Mouse (Mus musculus): ENCODE results near the gene Plod3.

DNA sequence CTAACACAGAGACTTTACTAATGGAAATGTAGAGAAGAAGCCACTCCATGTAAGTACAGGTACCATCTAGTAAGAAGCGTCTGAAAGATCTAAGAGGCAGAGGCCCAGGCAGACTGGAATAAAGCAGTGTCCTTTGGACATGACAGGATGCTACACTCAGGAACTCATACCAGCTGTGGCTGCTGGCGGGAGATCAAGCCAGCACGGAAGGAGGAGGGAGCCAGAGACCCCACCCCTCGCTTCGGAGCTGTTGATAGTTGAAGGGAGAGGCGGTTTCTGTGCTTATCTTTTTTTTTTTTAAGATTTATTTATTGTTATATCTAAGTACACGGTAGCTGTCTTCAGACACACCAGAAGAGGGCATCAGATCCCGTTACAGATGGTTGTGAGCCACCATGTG lies 20.5 kb downstream of the Plod3 start:
- TF ChIP-seq CTCF (IDR thresholded peaks at IDR 0.05; ENCODE audit: control insufficient read depth, insufficient read depth, insufficient replicate concordance, low read depth, low read length) (no peak), POLR2A (IDR thresholded peaks at IDR 0.05; ENCODE audit: control insufficient read depth, low read depth, low read length) (no peak)
